Mouse (Mus musculus) intestine, embryonic 14.5 days (tissue): ENCODE measurements at regions not wholly inside any gene's neighbourhood (a gene's known extent, or its start where the extent isn't known, plus 50 kb on each side); places are given as distances from the start of the nearest gene placed in this dataset.

Experiments
- ATAC-seq: fragments of 200-750 bp; cut with Nextera tagmentation; replicated peaks from 2 replicates; pipeline ENCODE4 v1.8.0; 2017; ENCODE audit warnings: low read depth, moderate number of reproducible peaks, moderate TSS enrichment, moderate library complexity; ENCODE audit not compliant: low FRiP score, low TSS enrichment
- DNase-seq: peaks from one replicate; pipeline ENCODE4 v3.0.0-alpha.2; 2018; ENCODE audit warnings: low spot score
- H3K27ac ChIP-seq: fragments of 300-500 bp; sonication (generic); 2 replicates; pipeline ENCODE4 v1.5.1; 2014; ENCODE audit warnings: low read depth, mild to moderate bottlenecking, control low read depth
- H3K27me3 ChIP-seq: fragments of 300-500 bp; sonication (generic); replicated peaks from 2 replicates; pipeline ENCODE4 v1.6.1; 2014; ENCODE audit warnings: low read length, control low read depth; ENCODE audit not compliant: control insufficient read depth, insufficient read depth
- H3K36me3 ChIP-seq: fragments of 300-500 bp; sonication (generic); 2 replicates; pipeline ENCODE4 v1.6.1; 2014; ENCODE audit warnings: low read length, control low read depth; ENCODE audit not compliant: control insufficient read depth, insufficient read depth
- H3K4me1 ChIP-seq: fragments of 300-500 bp; sonication (generic); replicated peaks from 2 replicates; pipeline ENCODE4 v1.6.1; 2014; ENCODE audit warnings: low read length, control low read depth, mixed read lengths; ENCODE audit not compliant: control insufficient read depth, insufficient read depth
- H3K4me2 ChIP-seq: fragments of 300-500 bp; sonication (generic); 2 replicates; pipeline ENCODE4 v1.6.1; 2014; ENCODE audit warnings: low read length
- H3K4me3 ChIP-seq: fragments of 300-500 bp; sonication (generic); 2 replicates; pipeline ENCODE4 v1.5.1; 2014; ENCODE audit warnings: low read depth, low read length, control low read depth, mixed read lengths
- H3K9ac ChIP-seq: fragments of 300-500 bp; sonication (generic); 2 replicates; pipeline ENCODE4 v1.6.1; 2014; ENCODE audit warnings: mild to moderate bottlenecking, low read length
- H3K9me3 ChIP-seq: fragments of 300-500 bp; sonication (generic); 2 replicates; pipeline ENCODE4 v1.6.1; 2016; ENCODE audit warnings: low read length, control low read depth; ENCODE audit not compliant: control insufficient read depth
- WGBS: fragments of 180-500 bp; shearing (Covaris S2); extraction: QIAGEN DNeasy Blood & Tissue Kit; methylation state at CpG from one replicate; pipeline ENCODE4 v1.1.7; 2014; 5-methylcytosine and 5-hydroxymethylcytosine counted together

GRCm38 (mm10) chr15:96830578-96830977 is 131.0 kb upstream of the Slc38a2 start:
- Histone ChIP-seq H3K9ac (no peak overlapping the region), H3K4me2 (no peak overlapping the region), H3K27ac (no peak overlapping the region), H3K36me3 (no peaks in the 10 kb centered on the region), H3K4me3 (no peak overlapping the region), H3K4me1 (no peaks in the 10 kb centered on the region), H3K9me3 (no peaks in the 10 kb centered on the region), H3K27me3 (no peaks in the 10 kb centered on the region)
- WGBS: 78% methylated on average over 11 of the region's 11 CpGs
- DNase-seq (peak; percentile 48), ATAC-seq (no peak)

GRCm38 (mm10) chr15:96829941-96830340 is 130.4 kb upstream of the Slc38a2 start:
- H3K27me3 ChIP-seq: no peaks in the 10 kb centered on the region
- H3K4me3 ChIP-seq: no peak overlapping the region
- no peaks in the 10 kb centered on the region for H3K36me3 ChIP-seq
- DNase-seq (peak; percentile 25), ATAC-seq (no peak)
- no peaks in the 10 kb centered on the region for H3K4me1 ChIP-seq
- no peak overlapping the region for H3K9ac ChIP-seq
- WGBS: 91% methylated on average over 12 of the region's 12 CpGs
- H3K9me3 ChIP-seq: no peaks in the 10 kb centered on the region
- H3K27ac ChIP-seq: no peak overlapping the region
- H3K4me2 ChIP-seq: no peak overlapping the region

- 90% methylated on average over 8 of the region's 8 CpGs for WGBS
- H3K27ac ChIP-seq: no peak overlapping the region
- H3K4me3 ChIP-seq: no peak overlapping the region
- ATAC-seq (no peak), DNase-seq (no peak)
- no peaks in the 10 kb centered on the region for H3K4me1 ChIP-seq
- no peak overlapping the region for H3K9ac ChIP-seq
- H3K9me3 ChIP-seq: no peaks in the 10 kb centered on the region
- H3K4me2 ChIP-seq: no peak overlapping the region
- no peaks in the 10 kb centered on the region for H3K36me3 ChIP-seq
- no peaks in the 10 kb centered on the region for H3K27me3 ChIP-seq
Measured at GRCm38 (mm10) chr15:96828681-96829080, 129.2 kb upstream of the Slc38a2 start.

- H3K4me2 ChIP-seq: no peak overlapping the region
- H3K36me3 ChIP-seq: no peaks in the 10 kb centered on the region
- 47% methylated on average over 8 of the region's 8 CpGs for WGBS
- no peak overlapping the region for H3K9ac ChIP-seq
- H3K4me1 ChIP-seq: no peaks in the 10 kb centered on the region
- H3K4me3 ChIP-seq: no peak overlapping the region
- ATAC-seq (no peak), DNase-seq (no peak)
- no peaks in the 10 kb centered on the region for H3K27me3 ChIP-seq
- H3K27ac ChIP-seq: no peak overlapping the region
- no peaks in the 10 kb centered on the region for H3K9me3 ChIP-seq
Measured at GRCm38 (mm10) chr15:96827931-96828330, 128.4 kb upstream of the Slc38a2 start.

- no peaks in the 10 kb centered on the region for H3K9me3 ChIP-seq
- no peak overlapping the region for H3K4me3 ChIP-seq
- no peak overlapping the region for H3K27ac ChIP-seq
- DNase-seq: no peak
- H3K27me3 ChIP-seq: no peaks in the 10 kb centered on the region
- H3K4me2 ChIP-seq: no peak overlapping the region
- no peak for ATAC-seq
- H3K9ac ChIP-seq: no peak overlapping the region
- no peaks in the 10 kb centered on the region for H3K36me3 ChIP-seq
- WGBS: 66% methylated on average over 7 of the region's 7 CpGs
- H3K4me1 ChIP-seq: no peaks in the 10 kb centered on the region
Measured at GRCm38 (mm10) chr15:96818435-96818834, 118.9 kb upstream of the Slc38a2 start.

GRCm38 (mm10) chr15:96817626-96818025 is 118.1 kb upstream of the Slc38a2 start:
- no peak for ATAC-seq
- no peak overlapping the region for H3K4me3 ChIP-seq
- H3K36me3 ChIP-seq: no peaks in the 10 kb centered on the region
- no peak overlapping the region for H3K9ac ChIP-seq
- 84% methylated on average over 5 of the region's 5 CpGs for WGBS
- no peaks in the 10 kb centered on the region for H3K27me3 ChIP-seq
- no peak overlapping the region for H3K4me2 ChIP-seq
- no peak for DNase-seq
- no peaks in the 10 kb centered on the region for H3K9me3 ChIP-seq
- no peaks in the 10 kb centered on the region for H3K4me1 ChIP-seq
- no peak overlapping the region for H3K27ac ChIP-seq

- H3K9ac ChIP-seq: no peak overlapping the region
- 0 out of 2 replicates have a peak, but pooled peaks cover 4% of the 10 kb centered on the region for H3K9me3 ChIP-seq
- H3K27ac ChIP-seq: no peak overlapping the region
- H3K4me3 ChIP-seq: no peak overlapping the region
- no peak overlapping the region for H3K4me2 ChIP-seq
- ATAC-seq: no peak
- H3K4me1 ChIP-seq: no peaks in the 10 kb centered on the region
- no peak for DNase-seq
- H3K36me3 ChIP-seq: no peaks in the 10 kb centered on the region
- WGBS: 70% methylated on average over 5 of the region's 5 CpGs
- no peaks in the 10 kb centered on the region for H3K27me3 ChIP-seq
Measured at GRCm38 (mm10) chr15:96816997-96817570, 117.6 kb upstream of the Slc38a2 start.

- H3K27ac ChIP-seq: no peak overlapping the region
- WGBS: 82% methylated on average over 2 of the region's 2 CpGs
- H3K36me3 ChIP-seq: no peaks in the 10 kb centered on the region
- H3K4me1 ChIP-seq: no peaks in the 10 kb centered on the region
- no peak overlapping the region for H3K4me3 ChIP-seq
- no peaks in the 10 kb centered on the region for H3K27me3 ChIP-seq
- no peak for DNase-seq
- peaks cover 8% of the 10 kb centered on the region; the same call in 1 of the 2 replicates for H3K9me3 ChIP-seq
- ATAC-seq: no peak
- no peak overlapping the region for H3K4me2 ChIP-seq
- no peak overlapping the region for H3K9ac ChIP-seq
Measured at GRCm38 (mm10) chr15:96813472-96813871, 113.9 kb upstream of the Slc38a2 start.

GRCm38 (mm10) chr15:96802729-96803053 is 103.2 kb upstream of the Slc38a2 start:
- no peaks in the 10 kb centered on the region for H3K9me3 ChIP-seq

More at GRCm38 (mm10) chr15:96802729-96803053, 103.2 kb upstream of the Slc38a2 start:
- 37% methylated on average over 1 of the region's 1 CpGs for WGBS
- no peaks in the 10 kb centered on the region for H3K36me3 ChIP-seq
- ATAC-seq: no peak
- DNase-seq: no peak
- peaks cover 12% of the 10 kb centered on the region for H3K4me1 ChIP-seq
- H3K4me2 ChIP-seq: no peak overlapping the region
- H3K4me3 ChIP-seq: no peak overlapping the region
- no peak overlapping the region for H3K9ac ChIP-seq
- H3K27me3 ChIP-seq: no peaks in the 10 kb centered on the region
- peak overlapping the region; percentile 71 for H3K27ac ChIP-seq
